Mouse (Mus musculus) heart, postnatal 10 days (tissue): ENCODE measurements around the gene Pde4d. TPM values are rescaled to one million over a fixed set of nuclear protein-coding genes. Genes with fewer than 3 reads are reported as not detected.

Experiments
- DNase-seq, 2 experiments: peaks; one replicate each; pipeline ENCODE4 v3.0.0; 2021
- intact Hi-C: fragments of 180-260 bp; cut with DNase I; formaldehyde crosslinking; loops from one replicate; pipeline ENCODE4 v1.15.1; 2025
- total RNA-seq, 2 experiments: library from RNA; stranded (reverse); gene quantifications; 2 replicates each; pipeline ENCODE4 v1.2.3; 2021

Gene Pde4d
- total RNA-seq, 2 experiments from 2014 or later = 42.0 to 50.9 TPM

- intact Hi-C loops = loop anchor here (1.0 kb wide), 4 partner anchors 114 to 381 kb away; no protein-coding TSS in a partner anchor
- DNase-seq = peak; percentile 55 to 61
These were observed 779.3 kb downstream of the Pde4d start for GRCm38 (mm10) chr13:109228967-109229617.

- peak in 1 of 2 experiments; percentile 34 for DNase-seq
- intact Hi-C loops = loop anchor here (1.0 to 10.0 kb wide), 7 partner anchors 114 to 675 kb away; no protein-coding TSS in a partner anchor
These were observed 780.0 kb downstream of the Pde4d start for GRCm38 (mm10) chr13:109229618-109230334.

- intact Hi-C loops = loop anchor here (5.0 to 10.0 kb wide), 3 partner anchors 212 to 674 kb away; no protein-coding TSS in a partner anchor
- no peak for DNase-seq
These were observed 780.7 kb downstream of the Pde4d start for GRCm38 (mm10) chr13:109230335-109230987.

GRCm38 (mm10) chr13:109231848-109232460, 782.2 kb downstream of the Pde4d start:
- intact Hi-C loops = loop anchor here (5.0 to 10.0 kb wide), 3 partner anchors 210 to 673 kb away; no protein-coding TSS in a partner anchor
- DNase-seq = no peak

GRCm38 (mm10) chr13:109232531-109232930, 782.8 kb downstream of the Pde4d start:
- intact Hi-C loops = loop anchor here (5.0 to 10.0 kb wide), 3 partner anchors 210 to 672 kb away; no protein-coding TSS in a partner anchor

GRCm38 (mm10) chr13:109233911-109234613, 784.3 kb downstream of the Pde4d start:
- intact Hi-C loops = loop anchor here (5.0 to 10.0 kb wide), 3 partner anchors 208 to 671 kb away; no protein-coding TSS in a partner anchor
- no peak for DNase-seq

More at GRCm38 (mm10) chr13:109232531-109232930, 782.8 kb downstream of the Pde4d start:
- no peak for DNase-seq

GRCm38 (mm10) chr13:109236047-109236446, 786.3 kb downstream of the Pde4d start:
- intact Hi-C loops = loop anchor here (10.0 kb wide), 2 partner anchors 499 to 669 kb away; no protein-coding TSS in a partner anchor
- DNase-seq = peak in 1 of 2 experiments; percentile 44

GRCm38 (mm10) chr13:109238670-109239069, 788.9 kb downstream of the Pde4d start:
- intact Hi-C loops = loop anchor here (2.0 to 10.0 kb wide), 3 partner anchors 22 to 666 kb away; no protein-coding TSS in a partner anchor
- DNase-seq = no peak

GRCm38 (mm10) chr13:109239296-109239695, 789.5 kb downstream of the Pde4d start:
- intact Hi-C loops = loop anchor here (2.0 to 10.0 kb wide), 3 partner anchors 22 to 666 kb away; no protein-coding TSS in a partner anchor
- DNase-seq = peak; percentile 57 to 69

- no peak for DNase-seq
- intact Hi-C loops = no loop called here
These were observed 792.8 kb downstream of the Pde4d start for GRCm38 (mm10) chr13:109242456-109243050.

GRCm38 (mm10) chr13:109243160-109243559, 793.4 kb downstream of the Pde4d start:
- no peak for DNase-seq
- intact Hi-C loops = no loop called here

- intact Hi-C loops = no loop called here
- DNase-seq = no peak
These were observed 797.3 kb downstream of the Pde4d start for GRCm38 (mm10) chr13:109247061-109247460.

GRCm38 (mm10) chr13:109249315-109249714, 799.6 kb downstream of the Pde4d start:
- intact Hi-C loops = no loop called here
- no peak for DNase-seq

- intact Hi-C loops = no loop called here
These were observed 805.9 kb downstream of the Pde4d start for GRCm38 (mm10) chr13:109255634-109256033.

GRCm38 (mm10) chr13:109260220-109260795, 810.6 kb downstream of the Pde4d start:
- intact Hi-C loops = loop anchor here (2.0 kb wide), 1 partner anchor 22 kb away; no protein-coding TSS in a partner anchor
- peak; percentile 81 to 86 for DNase-seq

More at GRCm38 (mm10) chr13:109255634-109256033, 805.9 kb downstream of the Pde4d start:
- DNase-seq = peak; percentile 49 to 56

- intact Hi-C loops = loop anchor here (2.0 kb wide), 1 partner anchor 22 kb away; no protein-coding TSS in a partner anchor
- no peak for DNase-seq
These were observed 811.2 kb downstream of the Pde4d start for GRCm38 (mm10) chr13:109260796-109261516.

- intact Hi-C loops = loop anchor here (2.0 kb wide), 1 partner anchor 23 kb away; no protein-coding TSS in a partner anchor
- no peak for DNase-seq
These were observed 812.0 kb downstream of the Pde4d start for GRCm38 (mm10) chr13:109261642-109262220.
